Mouse (Mus musculus) T-helper 17 cell (primary cell): Measurements from ENCODE around the gene Ino80e.

Source experiments
- in situ Hi-C, 2 experiments: fragments of 300-600 bp; cut with MboI, MseI; formaldehyde crosslinking; loops; 1 replicate in 1 of 2; 2 replicates in 1 of 2; pipeline ENCODE4 v1.15.1; 2025; ENCODE audit warnings: high pct_unique_total_duplicates in 2 of 2

Gene Ino80e

GRCm38 (mm10) chr7:126856741-126857420, 5.3 kb downstream of the Ino80e start:
- in situ Hi-C loops = no loop called here

DNA sequence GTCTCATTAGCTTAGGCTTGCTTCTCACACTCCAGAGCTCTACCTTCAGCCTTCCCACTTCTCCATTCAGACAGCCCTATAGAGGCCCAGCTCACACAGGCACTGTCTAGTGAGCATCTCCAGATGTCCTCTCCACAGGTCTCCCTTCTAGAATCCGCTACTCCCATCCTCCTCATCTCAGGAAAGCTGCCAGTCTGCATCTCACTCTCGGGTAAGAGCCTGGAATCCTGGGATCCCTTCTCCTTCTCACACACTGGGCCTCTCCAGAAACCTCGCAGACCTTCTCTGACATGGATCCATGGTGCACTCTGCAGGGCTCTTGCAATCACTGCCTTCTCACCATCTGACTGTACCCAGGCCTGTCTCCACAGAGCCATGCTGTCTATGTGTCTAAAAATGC, 6.5 kb downstream of the Ino80e start:
- in situ Hi-C loops = no loop called here

DNA sequence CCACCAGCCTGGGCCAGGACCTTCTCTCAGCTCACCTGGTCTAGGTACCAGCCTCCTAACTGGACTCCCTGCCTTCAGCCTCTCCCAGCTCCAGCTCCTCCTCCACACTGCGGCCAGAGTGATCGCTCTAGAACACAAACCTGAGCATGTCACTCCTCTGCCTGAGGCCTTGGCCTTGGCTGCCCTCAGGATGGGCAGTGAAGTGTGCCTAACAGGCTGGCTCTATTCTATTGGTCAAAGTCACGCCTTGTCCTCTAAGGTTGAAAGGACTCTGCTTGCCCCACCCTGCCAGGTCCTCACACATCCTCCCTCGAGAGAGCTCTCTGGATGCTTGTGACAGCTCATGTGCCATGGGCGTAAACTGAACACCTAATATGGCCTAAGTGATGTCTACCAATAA, 8.7 kb downstream of the Ino80e start:
- in situ Hi-C loops = no loop called here

- in situ Hi-C loops = no loop called here
Observed at GRCm38 (mm10) chr7:126851192-126851591, 11.0 kb downstream of the Ino80e start.

DNA sequence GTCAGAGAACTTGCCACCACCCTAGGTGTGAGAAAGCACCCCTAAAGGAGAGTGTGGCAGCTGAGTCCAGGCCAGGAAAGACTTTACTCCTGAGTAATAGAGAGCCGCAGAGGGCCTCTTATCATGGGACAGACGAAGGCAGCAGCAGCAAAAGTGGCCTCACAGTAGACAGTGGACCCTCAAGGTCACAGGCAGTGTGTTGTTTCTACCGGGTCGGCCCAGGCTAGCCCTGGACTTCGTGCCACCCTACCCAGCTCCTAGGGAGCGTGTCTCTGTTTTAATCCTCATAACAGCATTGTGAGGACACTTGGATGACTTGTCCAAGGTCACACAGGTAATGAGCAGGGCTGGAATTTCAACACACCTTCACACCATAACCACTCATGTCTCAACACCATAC, 12.0 kb downstream of the Ino80e start:
- in situ Hi-C loops = no loop called here

- in situ Hi-C loops = no loop called here
Observed at GRCm38 (mm10) chr7:126848794-126849193, 13.4 kb downstream of the Ino80e start.

GRCm38 (mm10) chr7:126847421-126848398, 14.5 kb downstream of the Ino80e start:
- in situ Hi-C loops = no loop called here

DNA sequence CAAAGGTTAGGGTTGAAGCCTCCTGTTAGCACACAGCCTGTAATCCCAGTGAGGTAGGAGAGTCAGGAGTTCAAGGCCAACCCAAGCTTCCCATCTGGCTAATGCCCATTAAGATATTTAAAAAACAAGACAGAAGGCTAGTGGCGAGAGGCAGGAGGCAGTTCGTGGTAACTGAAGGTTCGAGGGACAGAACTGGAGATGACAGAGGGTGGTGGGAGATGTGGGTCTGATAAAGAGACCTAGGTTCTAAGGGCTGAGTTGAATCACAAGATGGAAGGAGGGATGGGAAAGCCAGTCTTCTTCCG, 15.1 kb downstream of the Ino80e start, which contains the start of gene Doc2a:
Gene Doc2a (plus strand): TSS at position 301 of the 305 bp plus-strand sequence.
- in situ Hi-C loops = no loop called here

GRCm38 (mm10) chr7:126845516-126845915, 16.7 kb downstream of the Ino80e start:
- in situ Hi-C loops = no loop called here

- in situ Hi-C loops = no loop called here
Observed at GRCm38 (mm10) chr7:126843276-126843675, 18.9 kb downstream of the Ino80e start.

DNA sequence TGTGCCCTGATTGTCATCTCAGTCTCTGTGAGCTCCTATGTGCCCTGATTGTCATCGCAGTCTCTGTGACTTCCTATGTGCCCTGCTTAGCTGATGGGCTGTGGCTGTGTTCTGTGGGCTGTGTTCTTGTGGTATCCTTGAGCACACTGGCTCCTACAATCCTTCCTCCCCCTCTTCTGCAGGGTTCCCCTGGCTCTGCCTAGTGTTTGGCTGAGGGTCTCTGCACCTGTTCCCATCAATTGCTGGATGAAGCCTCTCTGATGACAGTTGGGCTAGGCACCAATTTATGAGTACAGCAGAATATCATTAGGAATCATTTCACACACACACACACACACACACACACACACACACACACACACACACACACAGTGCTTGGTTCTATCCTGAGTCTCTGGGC, 28.9 kb downstream of the Ino80e start:
- in situ Hi-C loops = loop anchor here in 1 of 2 experiments (5.0 kb wide), 1 partner anchor 119 kb away; the partner anchor contains the start of gene Sez6l2

DNA sequence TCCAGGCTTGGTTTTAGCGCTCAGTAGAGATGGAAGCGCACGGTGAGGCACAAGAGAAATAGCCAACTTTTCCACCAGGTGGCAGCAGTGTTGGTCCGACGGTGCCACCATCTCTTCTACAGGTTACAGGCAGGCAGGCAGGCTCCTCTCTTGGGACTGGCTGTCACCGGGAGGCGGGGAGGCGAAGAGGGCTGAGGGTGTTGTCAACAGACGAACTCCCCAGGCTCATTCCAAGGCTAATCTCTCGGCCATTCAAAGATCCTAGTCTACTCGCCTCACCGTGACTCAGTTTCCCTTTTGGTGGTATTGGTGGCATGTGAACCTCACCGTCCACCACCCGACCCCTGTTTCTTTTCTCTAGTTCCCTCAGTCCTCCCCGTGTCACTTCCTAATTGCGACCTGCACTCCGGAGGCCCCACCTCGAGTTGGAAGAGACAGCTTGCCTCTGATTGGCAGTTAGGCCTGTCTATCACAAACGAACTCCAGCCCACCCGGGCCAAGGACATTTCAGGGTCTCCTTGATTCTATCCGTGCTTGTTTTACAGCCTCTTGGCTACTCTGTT, 30.1 kb downstream of the Ino80e start:
- in situ Hi-C loops = loop anchor here in 1 of 2 experiments (5.0 kb wide), 1 partner anchor 120 kb away; the partner anchor contains the start of gene Sez6l2

GRCm38 (mm10) chr7:126831539-126831938, 30.6 kb downstream of the Ino80e start, which contains the start of gene 4930451I11Rik:
4930451I11Rik (minus strand) TSS chr7:126831639.
- in situ Hi-C loops = loop anchor here in 1 of 2 experiments (5.0 kb wide), 1 partner anchor 121 kb away; the partner anchor contains the start of gene Sez6l2

DNA sequence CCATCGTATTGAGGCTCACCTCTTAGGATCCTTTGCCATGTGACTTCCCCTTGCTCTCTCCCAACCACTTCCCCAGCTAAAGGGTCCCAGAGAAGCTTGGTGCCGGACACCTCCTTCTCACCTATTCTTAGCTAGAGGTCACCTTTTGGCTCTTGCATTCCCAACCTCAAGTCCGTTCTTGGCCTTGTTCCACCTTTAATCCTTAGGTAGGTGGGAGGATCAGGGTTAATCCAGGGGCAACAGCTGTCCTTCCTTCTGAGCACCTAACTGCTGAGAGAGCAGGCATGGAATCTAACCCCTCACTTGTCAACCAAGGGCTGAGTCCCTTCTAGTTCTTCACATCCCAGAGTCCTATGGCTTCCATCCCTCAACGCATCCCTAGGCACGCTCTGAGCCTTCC, 36.2 kb downstream of the Ino80e start:
- in situ Hi-C loops = loop anchor here in 1 of 2 experiments (10.0 kb wide), 1 partner anchor 279 kb away; no protein-coding TSS in a partner anchor

DNA sequence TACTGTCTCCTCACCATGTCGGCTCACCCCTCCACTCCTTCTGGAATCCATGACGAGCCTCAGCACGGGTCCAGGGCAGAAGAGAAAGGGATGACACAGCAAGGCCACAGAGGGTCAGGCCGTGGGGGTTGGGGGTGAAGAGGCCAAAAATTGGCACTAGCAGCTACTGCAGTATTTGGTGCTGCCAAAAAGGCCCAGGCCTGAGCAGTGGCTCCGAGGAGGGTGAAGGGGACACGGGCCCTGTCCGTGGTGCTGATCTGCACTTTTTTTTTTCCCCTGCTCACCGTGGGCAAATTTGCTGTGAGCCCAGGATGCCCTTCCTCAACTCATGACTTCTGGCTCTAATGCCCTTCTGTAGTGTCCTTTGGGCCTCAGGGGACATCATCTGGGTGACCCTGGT, 36.8 kb downstream of the Ino80e start:
- in situ Hi-C loops = loop anchor here in 1 of 2 experiments (10.0 kb wide), 1 partner anchor 279 kb away; no protein-coding TSS in a partner anchor

DNA sequence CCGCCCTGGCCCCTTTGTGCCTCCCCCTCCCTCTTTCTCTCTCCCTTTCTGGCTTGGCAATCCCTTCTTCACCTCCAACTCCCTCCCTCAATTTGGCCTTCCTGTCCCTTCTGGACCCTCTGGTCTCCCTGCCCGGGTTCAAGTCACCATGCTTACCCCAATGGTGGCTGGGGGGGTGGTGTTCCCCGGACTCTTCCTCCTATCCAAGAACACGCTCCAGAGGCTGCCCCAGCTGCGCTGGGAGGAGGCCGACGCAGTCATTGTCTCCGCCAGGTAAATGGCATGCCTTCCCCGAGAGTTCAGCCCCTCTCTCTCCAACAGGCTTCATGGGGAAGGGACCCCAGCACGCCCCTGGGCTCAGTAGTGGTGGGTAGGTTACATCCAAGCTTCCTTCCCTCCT, 38.2 kb downstream of the Ino80e start:
- in situ Hi-C loops = loop anchor here in 1 of 2 experiments (10.0 kb wide), 1 partner anchor 281 kb away; no protein-coding TSS in a partner anchor

- in situ Hi-C loops = loop anchor here in 1 of 2 experiments (10.0 kb wide), 1 partner anchor 282 kb away; no protein-coding TSS in a partner anchor
Observed at GRCm38 (mm10) chr7:126823202-126823711, 38.9 kb downstream of the Ino80e start.

- in situ Hi-C loops = loop anchor here in 1 of 2 experiments (10.0 kb wide), 1 partner anchor 282 kb away; no protein-coding TSS in a partner anchor
Observed at GRCm38 (mm10) chr7:126822741-126823140, 39.4 kb downstream of the Ino80e start.

DNA sequence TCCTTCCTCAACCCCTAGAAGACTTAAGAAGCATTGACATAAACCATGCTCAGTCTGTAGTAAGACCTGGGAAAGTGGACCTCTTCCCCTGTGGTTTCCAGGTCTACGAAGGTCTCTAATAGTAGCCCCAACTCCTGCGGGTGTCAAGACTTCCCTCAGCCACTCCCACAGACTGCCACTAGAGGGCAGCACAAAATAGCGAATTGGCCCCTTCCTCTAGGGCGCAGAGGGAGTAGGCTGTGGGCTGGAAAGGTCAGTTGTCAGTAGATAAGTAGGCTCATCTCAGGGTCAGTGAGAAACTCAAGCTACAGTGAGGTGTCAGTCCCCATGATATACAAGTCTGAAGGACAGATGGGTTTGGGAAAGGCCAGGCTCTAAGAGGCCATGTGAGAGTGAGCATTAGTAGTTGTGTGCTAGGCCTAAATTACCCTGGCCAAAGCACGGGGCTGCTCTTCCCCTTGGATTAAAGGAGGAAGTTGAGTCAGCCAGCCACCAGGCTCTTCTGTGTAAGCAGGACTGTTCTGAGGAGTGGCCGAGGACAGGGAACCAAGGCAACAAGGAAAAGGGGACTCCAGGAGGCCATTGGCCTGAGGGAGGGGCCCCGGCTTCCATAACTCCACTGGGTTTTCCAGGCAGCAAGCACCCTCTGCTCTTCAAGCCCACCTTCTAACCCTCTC, 40.2 kb downstream of the Ino80e start:
- in situ Hi-C loops = loop anchor here in 1 of 2 experiments (10.0 kb wide), 1 partner anchor 283 kb away; no protein-coding TSS in a partner anchor

GRCm38 (mm10) chr7:126818818-126819217, 43.4 kb downstream of the Ino80e start:
- in situ Hi-C loops = loop anchor here in 1 of 2 experiments (10.0 kb wide), 2 partner anchors 96 to 146 kb away; no protein-coding TSS in a partner anchor
